Mouse (Mus musculus) kidney, postnatal 0 days (tissue): ENCODE measurements around the gene Prickle4. TPM values are rescaled to one million over a fixed set of nuclear protein-coding genes. Genes with fewer than 3 reads are reported as not detected.

Experiments
- ATAC-seq: fragments of 200-750 bp; cut with Nextera tagmentation; replicated peaks from 2 replicates; pipeline ENCODE4 v1.8.0; 2017; ENCODE audit warnings: low read depth, moderate number of reproducible peaks, moderate TSS enrichment, moderate library complexity; ENCODE audit not compliant: low FRiP score
- DNase-seq: peaks from one replicate; pipeline ENCODE4 v3.0.0-alpha.2; 2016; ENCODE audit warnings: low spot score
- H3K27ac ChIP-seq: fragments of 300-500 bp; sonication (generic); 2 replicates; pipeline ENCODE4 v1.5.1; 2014; ENCODE audit warnings: mild to moderate bottlenecking
- H3K27me3 ChIP-seq: fragments of 300-500 bp; sonication (generic); 2 replicates; pipeline ENCODE4 v1.6.1; 2014; ENCODE audit warnings: low read length, mixed read lengths; ENCODE audit not compliant: insufficient read depth
- H3K36me3 ChIP-seq: fragments of 300-500 bp; sonication (generic); 2 replicates; pipeline ENCODE4 v1.6.1; 2014; ENCODE audit warnings: low read length, mixed read lengths; ENCODE audit not compliant: insufficient read depth
- H3K4me1 ChIP-seq: fragments of 300-500 bp; sonication (generic); replicated peaks from 2 replicates; pipeline ENCODE4 v1.6.1; 2014; ENCODE audit warnings: antibody characterized with exemption, low read length, mixed read lengths; ENCODE audit not compliant: insufficient read depth
- H3K4me2 ChIP-seq: fragments of 300-500 bp; sonication (generic); 2 replicates; pipeline ENCODE4 v1.6.1; 2014; ENCODE audit warnings: mild to moderate bottlenecking, low read length, moderate library complexity, mixed read lengths
- H3K4me3 ChIP-seq: fragments of 300-500 bp; sonication (generic); replicated peaks from 2 replicates; pipeline ENCODE4 v1.5.1; 2014; ENCODE audit warnings: low read depth, low read length
- H3K9ac ChIP-seq: fragments of 300-500 bp; sonication (generic); 2 replicates; pipeline ENCODE4 v1.6.1; 2014; ENCODE audit warnings: low read depth, low read length
- H3K9me3 ChIP-seq: fragments of 300-500 bp; sonication (generic); replicated peaks from 2 replicates; pipeline ENCODE4 v1.6.1; 2016; ENCODE audit warnings: low read length, inconsistent platforms, mixed read lengths
- CTCF ChIP-seq: IDR thresholded peaks from 2 replicates; pipeline ENCODE4 v1.5.1; 2016; ENCODE audit warnings: antibody characterized with exemption, low read depth, mild to moderate bottlenecking, moderate library complexity
- WGBS: fragments of 180-500 bp; shearing (Covaris S2); extraction: QIAGEN DNeasy Blood & Tissue Kit; methylation state at CpG from one replicate; pipeline ENCODE4 v1.1.7; 2014; 5-methylcytosine and 5-hydroxymethylcytosine counted together
- polyA plus RNA-seq: library from polyadenylated mRNA; unstranded; fragments of >200 nt; fragmentation: Nextera tagmentation; extraction: Ambion mirVana; gene quantifications from 2 replicates; pipeline ENCODE4 v1.2.1, GENCODE M21; 2015

Gene Prickle4
- polyA plus RNA-seq, 1 experiment from 2014 or later = 1.1 TPM

- under 1% methylated on average over 53 of the region's 61 CpGs for WGBS
- ATAC-seq = peak; percentile 76
Observed at GRCm38 (mm10) chr17:47738066-47738878, 43.7 kb upstream of the Prickle4 start.

GRCm38 (mm10) chr17:47737271-47738065 lies 42.9 kb upstream of the Prickle4 start:
- Histone ChIP-seq H3K27me3 (no peaks in the 10 kb centered on the region), H3K27ac (peak overlapping the region; percentile 87), H3K4me1 (peaks cover 13% of the 10 kb centered on the region), H3K36me3 (no peaks in the 10 kb centered on the region), H3K4me2 (peak overlapping the region; percentile 65), H3K9ac (peak overlapping the region; percentile 77), H3K4me3 (peak overlapping the region; percentile 66), H3K9me3 (no peaks in the 10 kb centered on the region)
- no peak for TF ChIP-seq CTCF
- DNase-seq (peak; percentile 88), ATAC-seq (peak; percentile 89)
- under 1% methylated on average over 40 of the region's 60 CpGs for WGBS

More at GRCm38 (mm10) chr17:47738066-47738878, 43.7 kb upstream of the Prickle4 start:
- H3K36me3 ChIP-seq = no peaks in the 10 kb centered on the region
- peak overlapping the region; percentile 87 for H3K27ac ChIP-seq
- no peaks in the 10 kb centered on the region for H3K9me3 ChIP-seq
- peak overlapping the region; percentile 65 for H3K4me2 ChIP-seq
- no peaks in the 10 kb centered on the region for H3K27me3 ChIP-seq
- peak overlapping the region; percentile 77 for H3K9ac ChIP-seq
- H3K4me1 ChIP-seq = peaks cover 13% of the 10 kb centered on the region
- peak overlapping the region; percentile 66 for H3K4me3 ChIP-seq
- TF ChIP-seq CTCF = no peak
- DNase-seq = peak; percentile 77

- peaks cover 13% of the 10 kb centered on the region for H3K4me1 ChIP-seq
Observed at GRCm38 (mm10) chr17:47736856-47737255, 42.3 kb upstream of the Prickle4 start, which contains the start of gene Tfeb. Gene Tfeb (plus strand): TSS chr17:47737030.

GRCm38 (mm10) chr17:47735553-47736100 lies 41.1 kb upstream of the Prickle4 start:
- no peak overlapping the region for H3K4me3 ChIP-seq
- no peak for TF ChIP-seq CTCF
- no peak overlapping the region for H3K27ac ChIP-seq
- H3K36me3 ChIP-seq = no peaks in the 10 kb centered on the region
- 71% methylated on average over 14 of the region's 14 CpGs for whole genome bisulfite sequencing
- no peaks in the 10 kb centered on the region for H3K27me3 ChIP-seq
- no peak for DNase-seq
- no peak overlapping the region for H3K4me2 ChIP-seq
- no peak for ATAC-seq
- H3K9me3 ChIP-seq = no peaks in the 10 kb centered on the region
- H3K4me1 ChIP-seq = peaks cover 13% of the 10 kb centered on the region
- no peak overlapping the region for H3K9ac ChIP-seq

More at GRCm38 (mm10) chr17:47736856-47737255, 42.3 kb upstream of the Prickle4 start, which contains the start of gene Tfeb:
- Histone ChIP-seq H3K27ac (peak within 1 kb of the TSS; percentile 87), H3K36me3 (no peaks in the 10 kb centered on the region), H3K4me3 (peak within 1 kb of the TSS; percentile 66), H3K4me2 (peak within 1 kb of the TSS; percentile 65), H3K27me3 (no peaks in the 10 kb centered on the region), H3K9ac (peak within 1 kb of the TSS; percentile 77), H3K9me3 (no peaks in the 10 kb centered on the region)
- DNase-seq = peak; percentile 96
- peak; percentile 96 for TF ChIP-seq CTCF
- peak; percentile 53 for ATAC-seq
- WGBS = under 1% methylated on average over 39 of the region's 47 CpGs

GRCm38 (mm10) chr17:47730633-47731575 lies 36.4 kb upstream of the Prickle4 start:
- H3K27me3 ChIP-seq = no peaks in the 10 kb centered on the region
- WGBS = 44% methylated on average over 24 of the region's 24 CpGs
- ATAC-seq = peak; percentile 60

More at GRCm38 (mm10) chr17:47730633-47731575, 36.4 kb upstream of the Prickle4 start:
- peak; percentile 61 for DNase-seq
- Histone ChIP-seq H3K4me2 (no peak overlapping the region), H3K4me3 (no peak overlapping the region), H3K36me3 (no peaks in the 10 kb centered on the region), H3K27ac (no peak overlapping the region), H3K9ac (no peak overlapping the region), H3K4me1 (no peaks in the 10 kb centered on the region), H3K9me3 (no peaks in the 10 kb centered on the region)
- peak; percentile 47 for TF ChIP-seq CTCF
